Mouse (Mus musculus) adrenal gland (tissue): ENCODE results near the gene Mast2.

ENCODE experiments used
- intact Hi-C: fragments of 180-260 bp; cut with DNase I; formaldehyde crosslinking; loops from one replicate; pipeline ENCODE4 v1.15.1; 2025

Gene Mast2

DNA sequence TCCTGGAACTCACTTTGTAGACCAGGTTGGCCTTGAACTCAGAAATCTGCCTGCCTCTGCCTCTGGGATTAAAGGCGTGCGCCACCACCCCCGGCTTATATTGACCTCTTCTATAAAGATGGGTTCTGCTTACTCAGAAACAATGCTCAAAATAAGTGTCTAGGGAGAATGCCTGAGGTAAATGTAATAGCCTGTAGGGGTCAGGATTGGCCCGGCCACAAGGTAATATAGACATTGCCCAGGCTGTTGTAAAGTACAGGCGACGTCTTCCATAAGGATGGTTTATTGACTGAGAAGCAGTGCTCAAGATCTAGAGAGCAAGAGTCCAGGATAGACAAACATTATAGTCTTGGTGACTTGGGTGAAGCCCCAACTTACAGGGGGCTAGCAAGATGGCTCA lies 195.8 kb downstream of the Mast2 start:
- intact Hi-C loops, result no loop called here
